Mouse (Mus musculus): ENCODE results near the gene Zfp276.
"Not testable (repeated sequence)": the region's sequence is repeated elsewhere in the genome, so short reads cannot be mapped to it uniquely, and the experiment has no call there.

Gene Zfp276

DNA sequence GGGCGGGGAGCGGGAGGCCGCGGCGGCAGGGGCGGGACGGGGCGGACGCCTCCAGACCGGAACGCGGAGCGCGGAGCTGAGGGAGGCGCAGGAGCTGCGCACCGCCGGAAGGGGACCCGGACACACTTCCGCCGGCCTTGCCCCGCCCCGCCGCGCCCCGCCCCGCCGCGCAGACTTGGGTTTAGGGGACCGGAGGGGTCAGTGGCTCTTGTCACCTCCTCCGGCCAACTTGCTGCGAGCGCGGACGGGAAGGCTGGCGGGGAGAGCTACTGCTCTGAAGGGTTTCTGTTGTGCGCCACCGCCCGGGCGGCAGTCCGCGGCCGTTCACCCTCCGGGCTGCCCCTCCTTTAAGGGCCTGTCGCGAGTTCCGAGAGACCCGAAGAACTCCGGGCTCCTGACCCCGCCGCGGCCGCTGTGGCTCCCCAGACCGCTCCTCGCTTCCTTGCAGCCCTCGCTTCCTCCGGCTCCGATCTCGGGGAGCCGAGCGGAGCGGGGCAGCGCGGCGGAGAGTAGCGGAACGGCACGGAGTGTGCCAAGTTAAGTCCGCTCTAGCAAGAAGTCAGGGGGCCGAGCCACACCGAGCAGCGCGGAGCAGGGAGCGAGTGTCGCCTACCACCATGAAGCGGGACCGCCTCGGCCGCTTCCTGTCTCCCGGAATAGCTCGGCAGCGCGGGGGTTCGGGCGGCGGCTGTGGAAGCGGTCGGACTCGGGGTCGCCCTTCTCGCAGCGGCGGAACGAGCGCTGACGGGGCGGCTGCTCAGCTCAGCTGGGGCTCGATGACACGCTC lies at the start of gene Zfp276, which contains the start of gene Vps9d1:
Gene Zfp276, plus strand, starts transcription at position 97 of the 787 bp plus-strand sequence.
Gene Vps9d1, minus strand, starts transcription at position 250 of the 787 bp plus-strand sequence.
- DNase-seq (ENCODE audit: low read depth, low spot score): peak; percentile 64

DNA sequence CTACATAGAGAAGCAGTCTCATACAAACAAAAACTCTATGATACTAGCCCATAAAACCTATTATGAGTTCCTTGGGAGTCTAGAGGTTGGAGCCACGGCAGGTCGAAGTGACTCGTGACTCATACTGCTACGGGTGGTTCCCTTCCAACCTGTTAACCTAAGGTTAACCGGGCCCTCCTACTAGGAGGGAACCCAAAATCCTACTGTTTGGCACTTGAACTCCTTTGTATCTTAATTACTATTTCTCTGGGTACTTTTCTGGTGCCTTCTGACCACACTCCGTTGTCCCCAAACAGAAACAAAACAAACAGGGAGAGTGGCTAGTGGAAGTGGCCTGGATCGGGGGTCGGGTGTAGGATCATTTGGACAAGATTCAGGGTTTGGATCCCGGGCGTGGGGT lies 42.1 kb upstream of the Zfp276 start:
- peak; percentile 44 for DNase-seq (ENCODE audit: low read depth, low spot score)

DNA sequence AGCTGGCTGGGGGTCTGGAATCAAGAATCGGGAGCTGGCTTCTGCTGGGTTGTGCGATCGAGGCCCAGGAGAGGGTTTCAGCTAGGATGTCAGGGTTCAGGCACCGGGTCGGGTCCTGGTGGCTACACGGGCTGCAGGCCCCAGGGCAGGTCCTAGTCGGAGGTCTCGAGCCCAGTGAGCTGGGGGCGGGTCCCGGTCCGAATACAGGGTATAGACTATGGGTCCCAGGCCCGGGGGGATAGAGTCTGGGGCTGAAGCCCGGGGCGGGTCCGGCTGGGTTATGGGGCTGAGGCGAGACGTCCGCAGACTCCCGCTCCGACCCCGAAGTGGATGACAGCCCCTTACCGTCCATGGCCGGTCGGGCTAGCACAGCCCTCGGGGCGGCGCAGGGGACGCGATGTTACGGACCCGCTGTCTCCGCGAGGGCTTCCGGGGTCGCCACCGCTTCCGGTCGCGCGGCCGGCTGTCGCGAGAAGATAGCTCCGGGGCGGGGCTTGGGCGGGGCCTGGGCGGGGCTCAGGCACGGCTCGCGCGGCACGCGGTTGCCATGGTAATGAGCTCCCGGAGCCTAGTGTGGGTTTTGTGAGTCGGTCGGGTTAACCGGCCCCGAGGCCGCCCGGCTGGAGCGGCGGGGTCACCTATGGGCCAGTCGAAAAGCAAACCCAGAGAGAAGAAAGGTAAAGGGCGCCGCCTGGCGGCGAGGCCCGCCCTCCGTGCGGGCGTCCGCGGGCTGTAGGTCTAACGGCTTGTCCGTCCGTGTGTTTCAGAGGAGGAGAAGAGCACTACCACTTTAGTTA lies 41.5 kb upstream of the Zfp276 start, which contains the start of the genes Chmp1a and Spata33:
Gene Chmp1a, minus strand, starts transcription at position 443 of the 797 bp plus-strand sequence.
Gene Spata33, plus strand, starts transcription at position 512 of the 797 bp plus-strand sequence.
- DNase-seq (ENCODE audit: low read depth, low spot score): peak; percentile 93

DNA sequence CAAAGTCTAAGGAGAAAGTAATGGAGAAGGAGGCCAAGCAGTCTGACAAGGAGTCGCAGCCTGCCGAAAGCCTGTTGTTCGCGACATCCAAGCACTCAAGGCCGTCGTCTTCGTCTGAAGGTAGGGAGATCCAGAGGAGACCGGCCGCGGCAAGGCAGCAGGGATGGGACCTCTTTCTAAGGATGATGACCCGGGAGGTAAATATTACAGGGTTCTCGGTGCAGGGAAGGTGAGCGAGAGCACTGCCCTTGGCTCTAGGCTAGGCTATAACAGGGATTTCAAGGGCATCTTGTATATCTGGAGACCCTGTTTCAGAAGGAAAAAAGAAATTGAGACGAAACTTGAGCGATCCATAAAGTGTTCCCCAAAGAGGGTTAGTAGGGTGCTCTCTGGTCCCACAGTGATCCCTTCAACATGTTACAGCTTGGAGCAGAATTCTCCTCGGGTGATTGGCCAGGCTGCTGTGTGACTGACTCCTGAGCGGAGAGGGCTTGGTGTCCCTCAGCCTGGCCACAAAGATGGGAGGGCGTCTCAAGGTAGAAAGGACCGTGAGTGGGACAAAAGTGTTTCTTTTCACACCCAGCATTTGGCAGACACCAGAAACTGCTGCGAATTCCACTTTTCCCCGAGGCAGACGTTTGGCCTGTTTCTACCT lies 40.8 kb upstream of the Zfp276 start:
- no peak for DNase-seq (ENCODE audit: low read depth, low spot score)

DNA sequence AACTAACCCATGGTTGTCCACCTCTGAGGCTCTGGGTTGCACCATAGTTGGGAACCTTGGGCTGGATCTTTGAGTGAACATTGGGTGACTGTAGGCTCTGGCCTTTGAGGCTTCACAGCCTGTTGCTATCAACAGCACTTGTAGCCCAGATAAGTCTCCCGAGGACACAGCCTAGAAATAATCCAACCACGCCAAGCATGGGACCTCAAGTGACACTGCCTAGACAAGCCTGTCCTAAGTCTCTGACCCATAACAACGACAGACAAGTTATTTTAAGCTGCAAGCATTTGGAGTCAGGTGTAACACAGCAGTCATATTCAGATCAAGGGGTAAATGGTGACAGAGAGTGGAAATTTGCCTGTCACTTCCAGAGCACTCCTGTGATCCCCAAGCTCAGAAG lies 38.6 kb upstream of the Zfp276 start:
- no peak for DNase-seq (ENCODE audit: low read depth, low spot score)

DNA sequence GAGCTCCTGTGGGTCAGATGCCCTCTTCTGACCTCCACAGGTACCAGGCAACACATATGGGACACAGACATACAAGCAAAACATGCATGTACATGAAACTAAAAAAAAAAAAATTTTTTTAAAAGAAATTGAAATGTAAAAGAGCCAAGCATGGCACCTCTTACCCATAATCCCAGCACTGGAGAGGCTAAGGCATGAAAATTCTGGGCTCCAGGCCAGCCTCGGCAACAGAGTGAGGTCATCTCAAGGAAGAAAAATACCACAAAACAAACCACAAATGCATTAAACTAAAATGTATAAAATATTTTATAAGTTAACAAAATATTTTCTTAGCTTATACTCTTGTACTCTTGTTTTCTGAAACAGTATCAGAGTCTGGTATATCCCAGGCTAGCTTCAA lies 33.1 kb upstream of the Zfp276 start:
- peak; percentile 91 for DNase-seq (ENCODE audit: low read depth, low spot score)

DNA sequence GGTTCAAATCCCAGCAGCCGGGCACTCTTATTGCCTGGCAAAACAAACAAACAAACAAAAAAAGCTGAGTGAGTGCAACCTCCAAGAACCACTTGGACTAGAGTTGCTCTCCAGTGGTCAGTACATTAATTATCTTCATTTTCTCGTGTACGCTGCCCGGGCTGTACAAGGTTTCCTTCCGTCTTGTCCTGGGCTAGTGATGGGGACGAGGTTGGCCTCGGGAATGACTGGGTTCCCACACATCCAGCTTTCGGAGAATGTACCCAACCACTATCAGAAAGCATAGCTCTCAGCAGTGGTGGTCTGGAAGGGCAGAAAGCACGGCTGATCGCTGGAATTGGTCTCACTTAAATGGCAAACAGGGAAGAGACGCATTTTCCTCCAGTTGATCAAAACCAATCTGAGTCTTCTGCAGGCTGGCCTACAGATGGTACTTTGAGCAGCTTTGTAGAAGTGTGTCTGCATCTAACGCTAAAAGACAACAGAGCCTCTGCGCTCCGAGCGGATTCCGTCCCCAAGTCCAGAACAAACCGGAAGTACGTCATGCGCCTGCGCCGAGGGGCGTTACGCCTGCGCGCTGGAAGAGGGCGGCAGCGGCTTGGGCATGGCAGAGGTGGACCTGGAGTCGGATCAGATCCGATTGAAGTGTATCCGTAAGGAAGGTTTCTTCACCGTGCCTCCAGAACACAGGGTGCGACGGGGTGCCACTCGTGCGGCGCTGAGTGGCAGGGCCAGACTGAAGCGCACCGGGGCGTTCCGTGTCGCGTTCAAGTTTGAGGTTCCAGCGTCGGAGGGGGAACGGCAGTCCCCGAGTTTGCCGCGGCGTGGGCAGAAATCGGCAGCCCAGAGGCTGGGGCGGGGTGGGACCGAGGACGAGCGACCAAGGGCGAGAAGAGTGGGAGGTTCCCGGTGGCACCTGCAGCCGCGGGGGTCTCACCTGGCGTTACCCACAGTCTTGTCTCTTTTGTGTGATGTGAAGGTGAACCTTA lies 29.4 kb upstream of the Zfp276 start, which contains the start of gene Cdk10:
Gene Cdk10, plus strand, starts transcription at position 565 of the 989 bp plus-strand sequence.
- DNase-seq (ENCODE audit: low read depth, low spot score): peak; percentile 94

DNA sequence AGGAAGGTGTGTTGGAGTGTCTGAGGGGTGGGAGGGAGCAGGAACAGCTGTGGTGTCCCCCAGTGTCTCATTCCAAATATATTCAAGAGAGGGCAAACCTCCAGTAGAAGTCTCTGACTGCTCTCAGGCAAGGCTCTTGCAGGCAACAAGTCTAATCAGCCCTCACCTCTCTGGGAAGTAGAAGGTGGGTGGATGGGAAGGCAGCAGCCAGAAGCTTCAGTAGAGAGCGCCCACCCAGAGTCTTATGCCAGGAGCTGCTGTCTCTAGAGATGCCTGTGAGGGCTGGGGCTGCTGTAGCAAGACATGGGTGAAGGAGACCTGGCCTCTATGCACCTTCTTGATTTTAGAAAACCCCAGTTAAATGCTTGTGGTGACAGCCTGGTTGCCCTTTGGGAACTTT lies 25.6 kb upstream of the Zfp276 start:
- DNase-seq (ENCODE audit: low read depth, low spot score): no peak

DNA sequence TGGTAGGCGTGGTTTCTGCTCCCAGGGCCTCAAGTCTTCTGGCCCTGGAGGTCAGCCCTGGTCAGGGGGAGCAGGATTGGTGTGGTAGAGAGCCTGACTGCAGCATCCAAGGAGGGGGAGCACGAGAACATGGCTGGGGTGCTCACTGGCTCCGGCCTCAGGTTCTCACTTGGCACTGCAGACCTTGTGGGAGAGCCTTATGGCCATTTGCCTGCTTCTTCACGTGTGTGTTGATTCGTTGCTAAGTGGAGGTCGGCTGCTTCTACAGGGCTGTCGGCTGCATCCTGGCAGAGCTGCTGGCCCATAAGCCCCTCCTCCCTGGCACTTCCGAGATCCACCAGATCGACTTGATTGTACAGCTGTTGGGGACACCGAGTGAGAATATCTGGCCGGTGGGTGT lies 23.7 kb upstream of the Zfp276 start:
- DNase-seq (ENCODE audit: low read depth, low spot score): not testable (repeated sequence)

DNA sequence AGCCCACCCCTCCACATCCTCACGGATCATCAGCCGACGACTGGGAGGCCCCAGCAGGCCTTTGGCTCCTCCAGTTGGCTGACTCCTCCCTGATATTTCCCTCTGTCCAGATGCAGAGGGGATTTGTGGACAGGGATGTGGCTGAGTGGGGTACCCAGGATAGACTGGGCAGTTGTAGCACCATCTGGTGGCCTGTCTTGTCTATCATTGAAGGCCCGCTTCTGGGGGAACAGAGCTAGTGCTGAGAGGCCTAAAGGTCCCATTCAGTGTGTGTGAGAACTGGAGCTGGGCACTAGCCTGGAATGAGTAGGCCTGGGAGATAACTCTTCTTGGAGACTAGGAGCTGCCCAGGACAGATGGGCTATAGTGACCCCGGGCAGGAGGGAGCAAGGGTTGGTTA lies 22.3 kb upstream of the Zfp276 start:
- DNase-seq (ENCODE audit: low read depth, low spot score): no peak

DNA sequence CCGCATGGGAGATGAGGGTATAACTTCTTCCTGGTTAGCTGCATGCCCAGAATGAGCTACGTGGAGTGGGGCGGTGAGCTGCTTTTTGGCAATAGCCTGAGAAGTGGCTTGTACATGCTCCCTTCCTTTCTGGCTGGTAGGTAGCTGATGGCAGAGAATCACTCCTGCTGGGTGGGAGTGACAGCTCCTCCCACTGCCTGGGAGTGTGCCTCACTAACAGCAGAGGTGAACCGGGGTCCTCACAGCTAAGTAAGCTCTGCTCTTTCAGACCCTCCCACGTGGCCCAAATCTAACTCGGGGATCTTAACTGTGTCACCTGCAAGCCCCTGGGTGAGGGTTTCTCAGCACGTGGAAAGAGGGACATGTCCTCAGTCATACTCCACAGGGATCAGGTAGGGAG lies 21.4 kb upstream of the Zfp276 start:
- no peak for DNase-seq (ENCODE audit: low read depth, low spot score)

DNA sequence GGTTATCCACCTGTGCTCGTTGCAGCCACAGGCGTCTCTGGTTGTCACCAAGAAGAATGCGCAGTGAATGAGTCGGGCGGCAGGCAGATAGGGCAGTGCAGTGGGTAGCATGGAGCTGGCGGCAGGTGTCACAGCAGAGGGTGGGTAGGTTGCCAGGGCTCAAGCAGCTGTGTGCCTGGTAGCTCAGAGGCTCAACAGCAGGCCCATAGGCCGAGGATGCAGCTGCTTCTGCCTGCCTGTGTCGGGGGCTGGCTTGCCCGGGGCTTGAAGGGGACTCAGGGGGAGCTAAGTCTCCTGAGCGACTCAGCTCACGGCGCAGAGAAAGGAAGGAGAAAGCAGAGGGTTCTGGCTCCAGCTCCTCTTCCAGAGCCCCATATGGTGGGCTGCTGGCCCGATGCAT lies 20.7 kb upstream of the Zfp276 start:
- no peak for DNase-seq (ENCODE audit: low read depth, low spot score)

DNA sequence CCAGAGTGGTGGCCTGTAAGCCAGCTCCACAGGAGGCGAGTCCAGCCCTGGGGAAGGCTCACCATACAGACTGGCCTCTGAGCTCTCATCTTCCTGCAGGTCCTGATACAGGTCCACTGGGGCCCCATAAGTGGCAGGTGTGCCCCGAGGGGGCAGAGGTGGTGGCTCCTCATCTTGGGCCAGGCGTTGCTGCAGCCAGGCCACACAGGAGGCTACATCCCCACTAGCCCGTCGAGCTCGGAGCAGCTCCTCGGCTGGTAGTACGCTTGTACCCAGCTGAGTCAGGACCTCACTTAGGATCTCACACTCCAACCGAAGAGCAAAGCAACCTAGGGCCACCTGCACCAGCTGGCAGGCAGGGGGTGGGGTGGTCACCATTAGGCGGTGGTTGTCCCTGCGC lies 20.2 kb upstream of the Zfp276 start:
- DNase-seq (ENCODE audit: low read depth, low spot score): no peak

DNA sequence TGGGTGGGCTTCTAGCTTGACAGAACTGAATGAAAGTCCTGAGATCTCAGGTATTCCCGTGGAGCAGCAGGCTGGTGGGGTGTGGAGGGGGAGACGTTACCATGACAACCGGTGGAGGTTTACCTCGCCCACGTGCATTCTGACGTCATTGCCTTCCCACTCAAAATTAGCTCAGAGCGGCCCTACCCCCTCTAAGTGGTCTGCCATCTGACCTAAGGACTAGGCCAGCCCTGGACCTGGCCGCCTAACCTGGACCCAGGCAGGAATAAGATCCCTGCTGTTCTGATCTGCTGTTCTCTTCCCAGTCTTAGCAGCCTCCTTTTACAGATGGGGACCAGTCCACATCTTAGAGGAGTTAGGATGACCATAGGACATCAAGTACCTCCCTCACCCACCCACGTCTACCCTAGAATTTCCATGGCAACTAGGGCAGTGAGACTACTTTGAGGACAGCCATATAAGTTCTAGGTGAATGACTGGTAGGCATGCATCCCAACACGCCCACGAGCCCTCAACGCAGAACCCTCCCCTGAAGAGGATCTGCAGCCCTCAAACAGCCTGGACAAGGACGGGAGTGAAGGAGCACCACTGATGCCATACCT lies 19.0 kb upstream of the Zfp276 start:
- no peak for DNase-seq (ENCODE audit: low read depth, low spot score)

DNA sequence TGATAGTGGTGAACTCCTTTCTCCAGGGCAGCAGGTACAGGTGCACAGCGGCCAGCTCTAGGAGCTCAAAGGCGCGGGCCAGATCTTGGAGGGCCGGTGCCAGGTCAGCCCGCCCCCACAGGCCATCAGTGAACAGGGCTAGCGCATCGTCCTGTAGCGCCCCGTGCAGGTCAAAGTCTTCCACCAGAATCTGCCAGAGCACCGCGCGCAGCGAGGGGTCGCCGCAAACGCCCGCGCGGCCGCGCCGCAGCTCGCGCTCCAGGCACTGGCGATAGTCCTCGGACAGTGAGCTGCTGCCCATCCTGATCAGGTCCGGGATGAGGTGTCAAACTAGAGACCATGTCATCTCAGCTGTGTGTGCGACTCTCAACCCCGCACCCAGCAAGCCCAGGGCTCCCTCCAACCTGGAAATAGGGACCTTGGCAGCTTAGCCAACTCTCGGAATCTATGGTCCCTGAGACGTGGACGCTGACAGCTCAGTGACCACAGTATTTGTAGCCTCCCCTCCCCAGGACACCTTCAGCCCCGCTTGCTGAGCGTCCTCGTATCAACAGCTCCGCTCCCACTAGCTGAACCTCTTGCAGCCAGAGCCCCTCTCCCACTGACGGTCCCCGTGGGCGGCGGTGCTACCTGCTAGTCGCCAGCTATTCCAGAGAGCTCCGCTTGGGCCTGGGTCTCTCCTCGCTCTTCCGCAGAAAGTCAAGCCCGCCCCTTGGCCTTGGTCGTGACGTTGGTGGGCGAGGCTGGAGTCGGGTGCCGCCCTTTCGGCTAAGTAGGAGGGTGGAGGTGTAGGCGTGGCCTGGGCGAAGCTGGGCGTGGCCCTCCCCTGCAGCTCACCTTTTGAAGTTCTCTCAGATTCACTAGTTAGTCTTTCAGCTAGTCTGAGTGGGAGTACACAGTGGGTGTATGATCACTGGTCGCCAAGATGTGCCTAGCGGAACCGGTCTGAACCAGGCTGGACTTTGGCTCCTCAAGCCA lies 18.2 kb upstream of the Zfp276 start, which contains the start of gene Spata2l:
Gene Spata2l, minus strand, starts transcription at position 714 of the 978 bp plus-strand sequence.
- peak; percentile 78 for DNase-seq (ENCODE audit: low read depth, low spot score)

DNA sequence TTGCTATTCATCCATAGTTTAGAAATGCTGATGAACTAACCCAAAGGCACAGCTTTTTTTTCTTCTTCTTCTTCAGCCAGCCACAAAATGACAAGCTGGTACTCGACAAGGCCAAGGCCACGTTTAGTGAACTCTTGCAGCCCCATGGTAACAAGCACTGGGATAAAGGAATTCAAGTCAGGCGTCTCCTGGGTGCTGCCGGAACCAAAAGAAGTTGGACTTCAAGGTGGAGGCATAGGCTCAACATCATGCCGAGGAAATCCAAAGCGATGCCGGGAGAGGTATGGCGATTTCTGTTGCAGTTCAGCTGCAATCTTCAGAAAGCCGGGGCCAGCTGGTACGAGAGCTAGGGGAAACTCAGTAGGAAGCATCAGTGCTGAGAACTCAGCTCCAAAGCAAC lies 14.6 kb upstream of the Zfp276 start:
- DNase-seq (ENCODE audit: low read depth, low spot score): no peak

DNA sequence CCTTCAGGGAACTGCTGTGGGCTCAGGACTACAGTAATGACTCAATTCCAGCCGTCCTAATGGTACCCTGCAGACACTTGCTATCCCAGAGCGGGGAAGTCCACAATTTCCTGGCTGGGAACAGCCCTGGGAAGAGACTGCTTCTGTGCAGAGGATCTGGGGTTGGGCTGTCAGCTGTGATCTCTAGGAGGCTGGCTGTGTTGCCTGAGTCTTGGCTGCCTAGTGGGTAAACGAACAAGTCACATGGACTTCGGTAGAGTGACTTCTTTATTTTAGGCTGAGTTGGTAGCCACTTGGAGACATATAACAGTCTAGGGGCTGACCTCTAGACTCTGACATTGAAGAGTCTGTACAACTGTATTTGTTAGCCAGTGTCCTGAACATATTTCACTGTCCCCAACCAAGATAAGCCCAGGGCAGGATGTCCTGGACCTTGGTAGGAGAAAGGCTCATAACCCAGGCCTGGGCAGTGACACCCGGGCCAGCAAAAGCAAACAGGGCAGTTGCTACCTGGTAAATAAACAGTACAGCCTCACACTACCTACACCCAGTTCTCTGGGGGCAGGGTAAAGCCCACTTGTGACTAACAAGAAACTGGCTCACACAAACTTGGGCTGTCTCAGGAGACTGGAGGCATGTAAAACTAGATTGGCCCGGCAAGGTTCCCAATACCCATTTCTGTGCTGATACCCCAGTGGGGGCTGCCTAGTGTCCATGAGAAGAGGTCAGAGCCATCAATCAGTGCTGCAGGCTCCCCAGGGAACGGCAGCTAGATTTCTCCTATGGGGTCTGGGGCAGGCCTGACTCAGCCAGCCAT lies 11.7 kb upstream of the Zfp276 start:
- no peak for DNase-seq (ENCODE audit: low read depth, low spot score)

DNA sequence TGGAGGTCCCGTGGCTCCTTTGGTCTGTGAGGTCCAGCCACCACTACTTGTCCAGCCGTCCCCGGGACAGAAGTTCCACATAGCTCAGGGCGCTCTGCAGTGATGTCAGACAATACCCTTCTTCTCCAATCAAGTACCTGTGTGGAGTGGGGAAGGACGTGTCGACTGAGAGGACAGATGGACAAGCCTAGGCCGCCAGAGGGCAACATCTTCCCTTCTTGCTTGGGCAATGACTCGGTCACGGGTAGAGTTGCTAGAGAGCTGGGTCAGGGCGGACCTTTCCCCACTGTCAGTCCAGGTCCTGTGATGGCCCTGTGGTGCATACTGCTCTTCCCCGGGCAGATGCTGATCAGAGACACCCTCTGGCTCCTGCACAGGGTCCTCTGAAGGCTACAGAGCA lies 10.9 kb upstream of the Zfp276 start:
- DNase-seq (ENCODE audit: low read depth, low spot score): no peak

All from 3T3-L1 (cell line).